Mouse (Mus musculus) heart, postnatal 0 days (tissue): ENCODE measurements around the gene Gm13762.

Experiments used
- CTCF ChIP-seq: IDR thresholded peaks from 2 replicates; pipeline ENCODE4 v1.5.1; 2016; ENCODE audit warnings: antibody characterized with exemption, control low read depth, low read depth
- EP300 ChIP-seq: IDR thresholded peaks from 2 replicates; pipeline ENCODE4 v1.6.1; 2016; ENCODE audit warnings: antibody characterized with exemption, low read depth

GRCm38 (mm10) chr2:88938011-88938410 lies 42.1 kb downstream of the Gm13762 start, which contains the start of gene Olfr1211:
- TF ChIP-seq EP300 (no peak), CTCF (no peak)
